Mouse (Mus musculus) T-cell, adult 2 months (primary cell): ENCODE results near the gene Zfc3h1.

ENCODE experiments used
- DNase-seq: peaks from one replicate; pipeline ENCODE4 v3.0.0; 2022; ENCODE audit warnings: low spot score

Zfc3h1 gene

GRCm38 (mm10) chr10:115385018-115386002 lies 551 bp downstream of the Zfc3h1 start:
- peak; percentile 63 for DNase-seq

DNA sequence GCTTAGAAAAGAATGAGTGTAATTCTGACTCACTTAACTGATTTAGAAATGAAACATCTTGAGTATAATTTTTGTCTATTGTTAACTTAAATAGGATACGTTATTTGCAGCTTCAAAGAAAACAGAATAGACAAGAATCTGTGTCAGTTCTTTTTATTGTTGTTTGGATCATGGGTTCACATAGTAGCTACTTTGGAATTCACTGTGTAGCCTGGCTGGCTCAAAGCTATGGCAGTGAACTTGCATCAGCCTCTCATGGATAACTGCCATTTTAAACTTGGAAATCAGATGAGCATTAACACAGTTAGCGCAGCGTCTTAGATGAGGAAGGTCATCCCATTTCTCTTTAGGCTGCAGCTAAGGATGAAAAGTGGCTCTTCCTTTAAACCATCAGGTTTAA lies 3.1 kb downstream of the Zfc3h1 start:
- DNase-seq, result no peak

DNA sequence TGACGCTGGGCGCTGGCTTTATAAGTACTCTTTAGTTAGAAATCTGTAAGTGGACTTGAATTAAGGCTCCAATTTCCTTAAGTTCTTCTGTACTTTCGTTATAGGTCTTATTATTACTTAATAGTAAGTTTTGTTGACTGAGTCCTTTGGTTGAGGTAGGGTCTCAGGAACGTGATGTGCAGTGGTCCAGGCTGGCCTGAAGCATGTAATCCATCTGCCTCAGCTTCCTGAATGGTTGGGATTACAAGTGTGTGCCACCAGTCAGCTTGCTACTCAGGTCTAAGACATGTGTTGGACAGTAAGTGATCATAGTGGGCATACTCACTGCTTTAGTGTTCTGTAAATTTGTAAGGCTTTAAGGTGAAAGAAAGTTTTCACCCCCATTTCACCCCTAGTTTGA lies 6.3 kb downstream of the Zfc3h1 start:
- no peak for DNase-seq

DNA sequence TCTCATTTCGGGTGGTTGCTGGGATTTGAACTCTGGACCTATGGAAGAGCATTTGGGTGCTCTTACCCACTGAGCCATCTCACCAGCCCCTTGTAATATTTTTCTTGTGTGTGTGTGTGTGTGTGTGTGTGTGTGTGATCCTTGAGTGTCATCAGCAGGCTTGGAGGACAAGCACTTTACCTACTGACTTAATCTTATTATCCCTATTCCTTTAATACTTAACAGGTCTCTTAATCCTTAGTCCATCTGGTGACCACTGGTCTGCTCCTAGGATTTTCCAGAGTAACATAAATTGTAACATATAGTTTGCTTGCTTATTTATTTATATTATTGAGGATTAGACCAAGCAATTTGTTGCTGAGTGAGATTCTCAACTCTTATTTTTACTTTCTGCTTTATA lies 7.1 kb downstream of the Zfc3h1 start:
- no peak for DNase-seq

DNA sequence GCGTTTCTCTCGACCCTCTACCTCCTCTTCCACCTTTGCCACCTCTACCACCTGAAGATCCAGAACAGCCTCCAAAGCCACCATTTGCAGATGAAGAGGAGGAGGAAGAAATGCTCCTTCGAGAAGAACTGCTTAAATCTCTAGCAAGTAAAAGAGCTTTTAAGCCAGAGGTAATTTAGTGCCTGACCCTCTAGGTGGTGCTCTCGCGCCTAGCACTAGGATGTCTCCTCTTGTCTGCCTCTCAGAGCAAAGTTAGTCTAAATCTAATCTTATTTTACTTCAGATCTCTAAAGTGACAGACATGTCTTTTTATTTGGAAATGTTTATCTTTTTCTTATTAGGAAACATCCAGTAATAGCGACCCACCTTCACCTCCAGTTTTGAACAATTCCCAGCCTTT lies 21.6 kb downstream of the Zfc3h1 start:
- peak; percentile 51 for DNase-seq

DNA sequence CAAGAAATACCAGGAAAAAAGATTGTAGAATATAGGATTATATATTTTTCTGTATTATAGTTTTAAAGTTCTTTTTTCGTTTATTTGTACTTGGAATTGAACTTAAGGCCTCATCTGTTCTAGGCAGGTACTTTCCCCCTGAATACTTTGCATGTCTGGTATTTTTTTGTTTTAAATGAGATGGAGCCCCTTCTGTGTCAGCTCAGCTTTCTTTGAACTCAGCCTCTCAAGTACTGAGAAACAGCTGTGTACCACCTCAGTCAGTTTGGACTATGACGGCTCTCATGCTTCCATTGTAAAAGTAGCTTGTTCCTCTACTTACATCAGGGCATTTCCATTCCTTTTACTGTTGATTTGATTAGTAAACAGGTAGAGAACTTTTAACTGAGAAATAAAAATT lies 28.7 kb downstream of the Zfc3h1 start:
- DNase-seq, result no peak

DNA sequence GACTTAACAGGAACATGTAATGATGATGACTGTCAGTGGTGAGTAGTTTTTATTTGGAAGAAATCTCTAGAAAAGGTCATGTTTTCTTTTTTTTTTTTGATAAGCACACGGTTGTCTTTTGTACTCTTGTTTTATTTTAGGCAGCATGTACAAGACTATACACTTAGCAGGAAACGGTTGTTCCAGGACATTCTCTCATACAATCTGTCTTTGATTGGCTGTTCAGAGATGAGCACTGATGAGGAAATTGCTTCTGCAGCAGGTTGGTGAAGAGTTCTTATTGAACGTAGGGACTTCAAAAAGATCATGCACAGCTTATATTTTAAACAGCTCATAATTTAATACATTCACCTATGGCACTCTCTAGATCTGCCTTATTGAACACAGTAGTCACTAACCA lies 29.3 kb downstream of the Zfc3h1 start:
- DNase-seq, result no peak

- no peak for DNase-seq
Observed at GRCm38 (mm10) chr10:115421976-115422375, 37.2 kb downstream of the Zfc3h1 start.

GRCm38 (mm10) chr10:115425351-115425750 lies 40.6 kb downstream of the Zfc3h1 start:
- DNase-seq, result no peak

GRCm38 (mm10) chr10:115437286-115437685 lies 52.5 kb downstream of the Zfc3h1 start:
- DNase-seq, result no peak

GRCm38 (mm10) chr10:115448614-115449013 lies 63.9 kb downstream of the Zfc3h1 start:
- no peak for DNase-seq

GRCm38 (mm10) chr10:115457368-115458021 lies 72.7 kb downstream of the Zfc3h1 start:
- DNase-seq, result no peak

- DNase-seq, result no peak
Observed at GRCm38 (mm10) chr10:115462646-115463045, 77.9 kb downstream of the Zfc3h1 start.

- DNase-seq, result no peak
Observed at GRCm38 (mm10) chr10:115465072-115465471, 80.3 kb downstream of the Zfc3h1 start.

DNA sequence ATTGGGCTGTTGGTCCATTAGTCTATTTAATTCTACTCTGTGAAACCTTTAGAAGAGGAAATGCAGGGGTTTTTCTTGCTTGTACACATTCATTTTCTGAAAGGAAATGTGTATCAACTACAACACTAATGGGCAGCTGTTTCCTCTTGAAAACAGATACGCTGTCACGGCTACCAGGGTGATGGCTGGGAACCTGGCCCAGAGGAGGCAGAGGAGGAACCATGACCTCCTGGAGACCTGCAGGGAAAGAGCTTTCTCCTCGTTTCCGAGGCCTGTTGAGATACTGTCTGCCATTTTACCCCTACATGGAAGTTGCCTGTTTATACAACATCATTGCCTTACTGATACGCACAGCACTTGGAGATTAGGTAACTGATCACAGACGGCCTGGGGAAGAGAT lies 81.0 kb downstream of the Zfc3h1 start:
- DNase-seq, result no peak

GRCm38 (mm10) chr10:115467985-115468384 lies 83.2 kb downstream of the Zfc3h1 start:
- DNase-seq, result no peak

GRCm38 (mm10) chr10:115468632-115469031 lies 83.9 kb downstream of the Zfc3h1 start:
- DNase-seq, result no peak

DNA sequence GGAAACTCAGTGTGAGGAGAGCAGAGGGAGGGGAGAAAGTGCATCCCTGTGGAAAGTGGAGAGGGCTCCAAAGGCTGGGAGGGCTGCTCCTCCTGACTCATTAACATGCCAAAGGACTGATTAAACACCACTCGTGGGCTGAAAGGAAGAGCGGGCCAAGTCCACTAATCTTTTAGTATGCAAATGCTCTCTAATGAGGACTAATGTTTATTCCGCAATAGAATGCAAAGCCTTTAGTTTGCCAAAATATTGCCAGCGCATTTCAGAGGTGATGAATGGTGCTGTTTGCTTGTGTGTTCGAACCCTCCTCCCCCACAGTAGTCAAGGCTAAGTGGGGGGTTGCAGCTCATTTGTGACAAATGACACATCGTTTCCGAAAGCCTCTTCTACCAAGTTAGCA lies 84.3 kb downstream of the Zfc3h1 start:
- DNase-seq, result no peak

GRCm38 (mm10) chr10:115470621-115471334 lies 86.0 kb downstream of the Zfc3h1 start:
- DNase-seq, result no peak

GRCm38 (mm10) chr10:115473213-115473961 lies 88.6 kb downstream of the Zfc3h1 start:
- no peak for DNase-seq

DNA sequence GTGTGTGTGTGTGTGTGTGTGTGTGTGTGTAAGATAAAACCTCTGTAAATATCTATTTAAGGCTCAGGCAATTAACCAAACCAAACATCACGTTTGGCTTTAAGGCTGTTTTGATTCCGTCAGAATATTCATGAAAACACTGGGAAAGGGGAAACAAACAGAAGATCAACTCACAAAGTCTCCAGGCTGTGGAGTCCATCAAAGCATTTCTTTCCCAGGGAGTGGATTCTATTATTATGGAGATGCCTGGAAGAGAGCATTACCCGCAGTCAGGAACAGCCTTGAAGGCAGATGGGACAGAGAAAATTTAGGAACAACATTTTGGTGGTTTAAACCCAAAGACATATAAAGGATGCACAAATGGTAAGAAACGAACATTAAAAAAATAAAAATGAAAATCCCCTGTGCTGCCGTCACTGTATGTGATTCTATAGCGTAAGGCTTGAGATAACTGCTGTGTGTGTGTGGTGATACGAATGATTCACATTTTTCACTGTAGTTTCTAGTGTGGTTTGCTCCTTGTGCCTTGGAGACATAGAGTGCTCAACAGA lies 90.3 kb downstream of the Zfc3h1 start:
- DNase-seq, result no peak

GRCm38 (mm10) chr10:115476506-115476905 lies 91.7 kb downstream of the Zfc3h1 start:
- DNase-seq, result no peak
